Mouse (Mus musculus): ENCODE measurements around the gene Btnl1. TPM values are rescaled to one million over a fixed set of nuclear protein-coding genes. Genes with fewer than 3 reads are reported as not detected.

The Btnl1 gene
- total RNA-seq, 2 experiments from 2014 or later = not detected

DNA sequence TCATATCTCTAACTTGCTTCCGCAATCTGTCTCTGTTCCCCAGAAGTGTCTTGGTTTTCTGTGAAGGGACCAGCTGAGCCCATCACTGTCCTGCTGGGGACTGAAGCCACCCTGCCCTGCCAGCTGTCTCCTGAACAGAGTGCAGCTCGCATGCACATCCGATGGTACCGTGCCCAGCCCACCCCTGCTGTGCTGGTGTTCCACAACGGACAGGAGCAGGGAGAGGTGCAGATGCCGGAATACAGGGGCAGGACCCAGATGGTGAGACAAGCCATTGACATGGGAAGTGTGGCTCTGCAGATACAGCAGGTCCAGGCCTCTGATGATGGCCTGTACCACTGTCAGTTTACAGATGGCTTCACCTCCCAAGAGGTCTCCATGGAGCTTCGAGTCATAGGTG lies 2.5 kb downstream of the Btnl1 start:
- DNase-seq (ENCODE audit: low spot score in 2 of 2) = no peak
- intact Hi-C loops (cut with DNase I) = no loop called here

DNA sequence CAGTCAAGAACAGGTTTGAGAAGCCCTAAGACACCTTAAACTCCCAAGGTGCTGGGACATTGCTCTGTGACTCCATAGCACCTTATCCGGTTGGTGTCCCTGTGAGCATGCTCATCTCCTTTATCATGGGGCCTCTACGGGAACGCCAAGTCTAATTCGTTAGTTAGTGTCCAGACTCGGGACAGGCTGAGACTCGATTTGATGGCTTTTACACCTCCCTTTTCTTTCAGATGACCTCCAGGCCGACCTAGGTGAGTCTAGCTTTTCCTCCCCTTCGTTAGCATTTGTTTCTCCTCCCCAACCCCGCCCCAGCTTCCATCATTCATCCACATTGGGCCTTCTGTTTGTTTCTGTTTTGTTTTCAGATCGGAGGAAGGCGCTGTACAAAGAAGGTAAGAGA lies 4.9 kb downstream of the Btnl1 start:
- intact Hi-C loops (cut with DNase I) = no loop called here

DNA sequence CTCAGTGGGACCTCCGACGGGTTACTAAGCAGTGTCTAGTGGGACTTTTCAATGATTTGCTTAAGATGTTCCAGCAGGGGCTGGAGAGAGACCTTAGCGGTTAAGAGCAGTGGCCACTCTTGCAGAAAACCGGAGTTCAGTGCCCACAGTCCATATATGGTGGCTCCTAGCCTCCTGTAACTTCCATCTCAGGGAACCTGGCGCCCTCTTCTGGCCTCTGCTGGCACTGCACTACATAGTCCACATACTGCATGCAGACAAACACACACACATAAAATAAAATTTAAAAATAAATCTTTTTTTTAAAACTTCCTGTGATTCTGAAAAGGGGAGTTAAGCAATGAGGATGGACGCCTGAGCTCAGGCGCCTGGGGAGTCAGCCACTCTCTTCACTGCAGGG lies 6.3 kb downstream of the Btnl1 start:
- intact Hi-C loops (cut with DNase I) = no loop called here
- no peak for DNase-seq (ENCODE audit: low spot score in 2 of 2)

More for the DNA sequence above, 4.9 kb downstream of the Btnl1 start:
- no peak for DNase-seq (ENCODE audit: low spot score in 2 of 2)

DNA sequence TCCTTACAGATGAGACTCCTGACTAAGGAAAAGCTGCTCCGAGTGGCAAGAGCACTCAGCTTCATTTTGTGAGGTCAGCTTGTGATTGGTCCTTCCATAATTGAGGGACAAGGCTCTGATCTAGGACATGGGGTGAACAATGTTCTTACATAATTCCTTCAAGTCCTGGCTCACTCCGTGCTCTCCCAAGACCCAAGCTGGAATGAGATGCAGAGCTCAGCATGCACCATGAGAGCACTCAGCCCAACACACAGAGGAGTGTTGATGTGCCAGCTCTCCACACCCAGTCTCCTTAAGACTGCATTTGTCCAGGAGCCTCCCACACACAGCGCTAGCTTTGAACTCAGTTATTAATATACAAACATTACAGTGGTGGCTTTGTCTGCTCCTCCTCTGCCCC lies 7.8 kb downstream of the Btnl1 start:
- intact Hi-C loops (cut with DNase I) = no loop called here
- peak in 1 of 2 experiments; percentile 12 for DNase-seq (ENCODE audit: low spot score in 2 of 2)

DNA sequence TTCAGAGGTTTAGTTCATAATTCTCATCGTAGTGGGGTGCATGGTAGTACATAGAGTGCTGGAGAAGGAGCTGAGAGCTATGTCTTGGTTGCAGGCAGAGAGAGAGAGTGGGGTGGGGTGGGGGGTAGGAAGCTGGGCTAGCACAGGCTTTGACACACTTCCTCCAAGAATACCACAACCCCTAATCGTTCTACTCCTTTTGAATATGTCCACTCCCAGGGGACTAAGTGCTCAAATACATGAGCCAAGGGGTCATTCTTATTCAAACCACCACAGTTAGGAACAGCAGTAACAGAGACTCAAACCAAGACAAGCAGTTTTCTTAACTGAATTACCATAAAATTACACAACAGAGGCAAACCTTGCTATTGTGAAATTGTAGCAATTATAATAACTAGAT lies 9.7 kb downstream of the Btnl1 start:
- DNase-seq (ENCODE audit: low spot score in 2 of 2) = no peak
- intact Hi-C loops (cut with DNase I) = no loop called here

DNA sequence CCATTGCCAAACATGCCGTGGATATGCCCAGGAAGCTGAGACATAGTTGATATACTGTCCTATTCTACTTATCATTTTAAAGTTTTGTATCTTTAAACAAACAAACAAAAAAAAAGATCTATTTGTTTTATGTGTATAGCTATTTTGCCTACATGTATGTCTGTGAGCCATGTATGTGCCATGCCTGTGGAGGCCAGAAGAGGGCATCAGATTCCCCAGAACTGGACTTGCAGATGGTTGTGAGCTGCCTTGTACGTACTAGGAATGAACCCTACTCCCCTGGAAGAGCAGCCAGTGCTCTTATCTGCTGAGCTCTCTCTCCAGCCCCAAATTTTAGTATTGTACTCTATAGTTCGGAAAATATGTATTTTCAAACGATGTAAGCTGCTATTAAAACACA lies 11.6 kb downstream of the Btnl1 start:
- peak in 1 of 2 experiments; percentile 19 for DNase-seq (ENCODE audit: low spot score in 2 of 2)
- intact Hi-C loops (cut with DNase I) = no loop called here

- intact Hi-C loops (cut with DNase I) = no loop called here
- no peak for DNase-seq (ENCODE audit: low spot score in 2 of 2)
Measured at GRCm38 (mm10) chr17:34391507-34391906, 14.6 kb downstream of the Btnl1 start.

DNA sequence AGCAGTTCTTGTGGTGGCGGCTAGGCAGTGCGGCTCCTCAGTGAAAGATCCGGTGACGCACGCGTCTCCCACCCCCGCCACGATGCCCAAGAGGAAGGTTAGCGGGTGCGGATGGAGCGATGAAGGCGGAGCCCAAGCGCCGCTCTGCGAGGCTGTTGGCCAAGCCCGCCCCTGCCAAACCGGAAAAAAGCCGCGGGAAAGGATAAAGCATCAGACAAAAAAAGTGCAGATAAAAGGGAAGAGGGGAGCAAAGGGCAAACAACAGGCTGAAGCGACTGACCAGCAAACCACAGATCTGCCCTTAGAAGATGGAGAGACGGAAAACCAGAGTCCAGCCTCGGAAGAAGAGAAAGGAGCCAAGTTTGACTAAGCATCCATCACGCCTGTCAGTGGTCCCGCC lies 15.4 kb downstream of the Btnl1 start:
- intact Hi-C loops (cut with DNase I) = no loop called here
- DNase-seq (ENCODE audit: low spot score in 2 of 2) = peak in 1 of 2 experiments; percentile 15

- DNase-seq (ENCODE audit: low spot score in 2 of 2) = no peak
- intact Hi-C loops (cut with DNase I) = no loop called here
Measured at GRCm38 (mm10) chr17:34397357-34397756, 20.4 kb downstream of the Btnl1 start.

DNA sequence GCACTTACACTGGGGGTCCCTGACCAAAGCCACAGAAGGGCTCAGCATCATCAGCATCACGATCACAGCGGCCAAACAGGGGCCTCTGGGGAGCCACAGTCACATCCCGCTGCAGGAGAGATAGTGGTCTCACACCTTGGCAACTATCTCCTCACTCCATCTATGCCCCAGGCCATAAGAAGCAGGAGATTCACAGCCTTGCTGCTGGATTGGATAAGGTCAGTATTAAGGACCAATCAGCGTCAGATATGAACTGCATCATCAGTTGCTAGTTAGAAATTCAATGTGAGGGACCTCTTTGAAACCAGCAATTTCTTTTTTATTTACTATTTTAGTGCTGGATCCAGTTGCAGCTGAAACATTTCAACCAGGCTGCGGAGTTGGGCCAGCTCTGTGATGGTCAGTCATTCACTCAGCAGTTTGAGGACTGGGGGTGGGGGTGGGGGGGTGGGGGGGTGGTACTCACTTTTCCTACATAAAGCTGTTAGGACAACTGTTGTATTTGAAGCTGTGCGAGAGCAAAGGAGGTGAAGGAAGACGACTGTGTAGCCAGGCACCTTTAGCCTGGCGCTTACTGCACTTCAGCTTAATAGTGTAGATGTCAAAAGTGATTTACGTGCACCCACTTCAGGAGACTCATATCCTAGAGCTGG lies 21.3 kb downstream of the Btnl1 start:
- intact Hi-C loops (cut with DNase I) = no loop called here
- peak; percentile 82 to 95 for DNase-seq (ENCODE audit: low spot score in 2 of 2)

DNA sequence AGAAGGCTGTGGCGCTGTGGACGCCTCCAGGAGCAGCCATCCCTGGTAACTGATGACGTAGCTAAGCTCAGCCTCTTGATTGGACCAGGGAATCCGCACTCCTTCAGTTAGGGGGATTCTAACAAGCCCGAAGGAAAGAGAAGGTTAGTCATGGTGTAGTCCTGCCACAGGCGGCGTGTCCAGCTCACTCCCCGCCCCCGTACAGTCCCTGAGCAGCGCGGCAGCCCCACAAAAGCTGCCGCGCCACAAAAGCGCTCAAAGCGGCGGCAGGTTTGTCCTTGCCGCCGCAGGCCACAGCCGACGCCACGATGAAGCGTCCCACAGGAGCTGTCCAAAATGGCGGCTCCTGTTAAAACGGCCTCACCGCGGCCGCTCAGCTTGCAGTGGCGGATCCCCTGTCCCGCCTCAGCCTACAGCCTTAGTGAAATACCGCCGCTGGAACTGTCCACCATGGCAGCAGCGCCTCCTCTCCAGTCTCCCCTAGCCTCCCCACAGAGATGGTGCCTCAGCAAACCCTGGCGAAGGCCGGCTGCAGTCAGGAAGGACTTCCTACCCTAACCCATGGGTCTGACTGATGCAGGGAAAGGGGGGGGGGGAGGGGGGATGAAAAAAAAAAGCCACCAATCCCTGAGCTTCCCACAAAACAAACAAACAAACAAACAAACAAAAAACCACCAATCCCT lies 21.9 kb downstream of the Btnl1 start, which contains the start of gene BC051142:
Gene BC051142, plus strand, starts transcription at position 110 of the 683 bp plus-strand sequence.
- intact Hi-C loops (cut with DNase I) = no loop called here
- peak; percentile 86 to 88 for DNase-seq (ENCODE audit: low spot score in 2 of 2)

GRCm38 (mm10) chr17:34399394-34399715 lies 22.4 kb downstream of the Btnl1 start:
- intact Hi-C loops (cut with DNase I) = no loop called here

GRCm38 (mm10) chr17:34411117-34411516 lies 34.2 kb downstream of the Btnl1 start:
- intact Hi-C loops (cut with DNase I) = loop anchor here (5.0 kb wide), 2 partner anchors 164 to 239 kb away; no protein-coding TSS in a partner anchor
- DNase-seq (ENCODE audit: low spot score in 2 of 2) = peak; percentile 82 to 84

More at GRCm38 (mm10) chr17:34399394-34399715, 22.4 kb downstream of the Btnl1 start:
- DNase-seq (ENCODE audit: low spot score in 2 of 2) = peak in 1 of 2 experiments; percentile 8

- intact Hi-C loops (cut with DNase I) = no loop called here
- DNase-seq (ENCODE audit: low spot score in 2 of 2) = no peak
Measured at GRCm38 (mm10) chr17:34420014-34420413, 43.1 kb downstream of the Btnl1 start.

- intact Hi-C loops (cut with DNase I) = no loop called here
- DNase-seq (ENCODE audit: low spot score in 2 of 2) = no peak
Measured at GRCm38 (mm10) chr17:34427597-34427996, 50.7 kb downstream of the Btnl1 start.

Other genes with a start within 250 kb of the Btnl1 start
- gene H2-DMb2, start 233.8 kb upstream of the Btnl1 start, total RNA-seq (2021) = 1 to 10 TPM; 1.0 to 1.1 TPM
- gene H2-DMb1, start 224.1 kb upstream of the Btnl1 start, total RNA-seq (2021) = 1 to 10 TPM; 1.1 to 1.6 TPM
- 1 to 10 TPM; 2.1 to 2.8 TPM for gene Tap1, start 189.6 kb upstream of the Btnl1 start, total RNA-seq (2021)
- 1 to 10 TPM; 1.8 to 2.2 TPM for gene Psmb9, start 189.4 kb upstream of the Btnl1 start, total RNA-seq (2021)
- gene Psmb8, start 179.4 kb upstream of the Btnl1 start, total RNA-seq (2021) = 1 to 10 TPM; 2.6 to 2.7 TPM
- gene Tap2, start 173.6 kb upstream of the Btnl1 start, total RNA-seq (2021) = 1 to 10 TPM; 3.1 to 5.0 TPM
- gene H2-Ob, start 138.2 kb upstream of the Btnl1 start, total RNA-seq (2021) = under 1 TPM in 1 of 2 experiments, not detected in 1; 0.15 TPM
- gene H2-Ab1, start 119.4 kb upstream of the Btnl1 start, total RNA-seq (2021) = 1 to 10 TPM; 1.1 to 2.1 TPM
- 1 to 10 TPM; 1.6 to 1.7 TPM for gene H2-Aa, start 89.3 kb upstream of the Btnl1 start, total RNA-seq (2021)
- gene H2-Eb1, start 71.3 kb upstream of the Btnl1 start, total RNA-seq (2021) = 1 to 10 TPM in 1 of 2 experiments, under 1 TPM in 1; 0.99 to 2.4 TPM
- gene H2-Eb2, start 51.5 kb upstream of the Btnl1 start, total RNA-seq (2021) = not detected
- under 1 TPM; 0.62 to 0.91 TPM for gene Btnl2, start 22.3 kb upstream of the Btnl1 start, total RNA-seq (2021)
- gene BC051142, start 21.7 kb downstream of the Btnl1 start, total RNA-seq (2021) = 1 to 10 TPM; 4.9 to 5.6 TPM
- not detected for gene Btnl4, start 100.2 kb downstream of the Btnl1 start, total RNA-seq (2021)
- not detected for gene Btnl6, start 140.2 kb downstream of the Btnl1 start, total RNA-seq (2021)
- 10 to 100 TPM; 10.0 to 10.9 TPM for gene Notch4, start 187.1 kb downstream of the Btnl1 start, total RNA-seq (2021)
- gene Gpsm3, start 212.7 kb downstream of the Btnl1 start, total RNA-seq (2021) = 1 to 10 TPM; 3.2 to 3.4 TPM
- gene Pbx2, start 214.1 kb downstream of the Btnl1 start, total RNA-seq (2021) = 10 to 100 TPM; 45.9 to 48.8 TPM
- gene Ager, start 220.7 kb downstream of the Btnl1 start, total RNA-seq (2021) = 1 to 10 TPM in 1 of 2 experiments, under 1 TPM in 1; 0.87 to 1.2 TPM
- 10 to 100 TPM; 83.2 to 90.9 TPM for gene Rnf5, start 226.6 kb downstream of the Btnl1 start, total RNA-seq (2021)
- 100 to 1,000 TPM; 175 to 180 TPM for gene Agpat1, start 227.1 kb downstream of the Btnl1 start, total RNA-seq (2021)
- 1 to 10 TPM; 3.5 to 4.1 TPM for gene Egfl8, start 238.8 kb downstream of the Btnl1 start, total RNA-seq (2021)